Mouse (Mus musculus): ENCODE data around the gene Ldlrad1. TPM values are rescaled to one million over a fixed set of nuclear protein-coding genes. Genes with fewer than 3 reads are reported as not detected.

Gene Ldlrad1
- polyA plus RNA-seq, 1 experiment from 2014 or later: not detected

- Histone ChIP-seq H3K36me3 (peaks cover 19% of the 10 kb centered on the region), H3K4me3 (no peak overlapping the region), H3K9me3 (no peaks in the 10 kb centered on the region), H3K27me3 (no peaks in the 10 kb centered on the region), H3K4me1 (peaks cover 46% of the 10 kb centered on the region), H3K9ac (no peak overlapping the region), H3K4me2 (replicated peaks) (no peak overlapping the region), H3K27ac (no peak overlapping the region)
- WGBS: 46% methylated on average over 2 of the region's 2 CpGs
- no peak for ATAC-seq (ENCODE audit: low FRiP score, low read depth)
These were observed 26.2 kb upstream of the Ldlrad1 start for GRCm38 (mm10) chr4:107182796-107183195.

- Histone ChIP-seq H3K4me2 (replicated peaks) (no peak overlapping the region), H3K36me3 (peaks cover 23% of the 10 kb centered on the region), H3K9me3 (no peaks in the 10 kb centered on the region), H3K4me3 (no peak overlapping the region), H3K9ac (no peak overlapping the region), H3K27me3 (no peaks in the 10 kb centered on the region), H3K27ac (no peak overlapping the region), H3K4me1 (peaks cover 46% of the 10 kb centered on the region)
- WGBS: 84% methylated on average over 4 of the region's 4 CpGs
- no peak for ATAC-seq (ENCODE audit: low FRiP score, low read depth)
These were observed 25.8 kb upstream of the Ldlrad1 start for GRCm38 (mm10) chr4:107183203-107183602.

GRCm38 (mm10) chr4:107185703-107186102 is 23.3 kb upstream of the Ldlrad1 start:
- WGBS: 21% methylated on average over 3 of the region's 3 CpGs
- peak overlapping the region; percentile 48; the same call in 1 of the 2 replicates for H3K27ac ChIP-seq
- 0 out of 2 replicates have a peak, but pooled peaks have one; percentile 32 for ATAC-seq (ENCODE audit: low FRiP score, low read depth)
- peaks cover 46% of the 10 kb centered on the region for H3K36me3 ChIP-seq
- no peak overlapping the region for H3K9ac ChIP-seq
- no peak overlapping the region for H3K4me2 ChIP-seq (replicated peaks)
- H3K27me3 ChIP-seq: no peaks in the 10 kb centered on the region
- H3K9me3 ChIP-seq: no peaks in the 10 kb centered on the region
- peaks cover 34% of the 10 kb centered on the region for H3K4me1 ChIP-seq
- no peak overlapping the region for H3K4me3 ChIP-seq

- Histone ChIP-seq H3K36me3 (peaks cover 83% of the 10 kb centered on the region), H3K4me2 (replicated peaks) (no peak overlapping the region), H3K9me3 (no peaks in the 10 kb centered on the region), H3K4me3 (no peak overlapping the region), H3K9ac (no peak overlapping the region), H3K4me1 (no peaks in the 10 kb centered on the region), H3K27me3 (no peaks in the 10 kb centered on the region), H3K27ac (no peak overlapping the region)
- WGBS: 94% methylated on average over 3 of the region's 3 CpGs
- no peak for ATAC-seq (ENCODE audit: low FRiP score, low read depth)
These were observed 15.1 kb upstream of the Ldlrad1 start for GRCm38 (mm10) chr4:107193841-107194240.

- Histone ChIP-seq H3K27me3 (no peaks in the 10 kb centered on the region), H3K27ac (no peak overlapping the region), H3K9ac (no peak overlapping the region), H3K4me1 (no peaks in the 10 kb centered on the region), H3K9me3 (no peaks in the 10 kb centered on the region), H3K4me3 (no peak overlapping the region), H3K36me3 (peaks cover 86% of the 10 kb centered on the region), H3K4me2 (replicated peaks) (no peak overlapping the region)
- WGBS: 85% methylated on average over 2 of the region's 2 CpGs
- no peak for ATAC-seq (ENCODE audit: low FRiP score, low read depth)
These were observed 12.5 kb upstream of the Ldlrad1 start for GRCm38 (mm10) chr4:107196454-107196853.

GRCm38 (mm10) chr4:107198072-107198471 is 10.9 kb upstream of the Ldlrad1 start:
- no peak overlapping the region for H3K4me3 ChIP-seq
- peaks cover 90% of the 10 kb centered on the region for H3K36me3 ChIP-seq
- no peak overlapping the region for H3K9ac ChIP-seq
- no peaks in the 10 kb centered on the region for H3K27me3 ChIP-seq
- no peaks in the 10 kb centered on the region for H3K9me3 ChIP-seq
- WGBS: 91% methylated on average over 5 of the region's 5 CpGs
- H3K27ac ChIP-seq: no peak overlapping the region
- H3K4me1 ChIP-seq: no peaks in the 10 kb centered on the region
- no peak overlapping the region for H3K4me2 ChIP-seq (replicated peaks)
- no peak for ATAC-seq (ENCODE audit: low FRiP score, low read depth)

GRCm38 (mm10) chr4:107201779-107202178 is 7.2 kb upstream of the Ldlrad1 start:
- no peaks in the 10 kb centered on the region for H3K27me3 ChIP-seq
- no peak overlapping the region for H3K4me3 ChIP-seq
- H3K27ac ChIP-seq: no peak overlapping the region
- WGBS: 96% methylated on average over 3 of the region's 3 CpGs
- H3K9ac ChIP-seq: no peak overlapping the region
- H3K9me3 ChIP-seq: no peaks in the 10 kb centered on the region
- ATAC-seq (ENCODE audit: low FRiP score, low read depth): no peak
- no peak overlapping the region for H3K4me2 ChIP-seq (replicated peaks)
- peaks cover 95% of the 10 kb centered on the region for H3K36me3 ChIP-seq
- no peaks in the 10 kb centered on the region for H3K4me1 ChIP-seq

- no peaks in the 10 kb centered on the region for H3K9me3 ChIP-seq
- H3K4me2 ChIP-seq (replicated peaks): no peak overlapping the region
- no peak overlapping the region for H3K4me3 ChIP-seq
- H3K27ac ChIP-seq: no peak overlapping the region
- WGBS: 89% methylated on average over 7 of the region's 7 CpGs
- no peaks in the 10 kb centered on the region for H3K4me1 ChIP-seq
- no peak overlapping the region for H3K9ac ChIP-seq
- no peaks in the 10 kb centered on the region for H3K27me3 ChIP-seq
- no peak for ATAC-seq (ENCODE audit: low FRiP score, low read depth)
- H3K36me3 ChIP-seq: peaks cover 94% of the 10 kb centered on the region
These were observed 6.0 kb upstream of the Ldlrad1 start for GRCm38 (mm10) chr4:107203001-107203400.

- ATAC-seq (ENCODE audit: low FRiP score, low read depth): no peak
- H3K9me3 ChIP-seq: no peaks in the 10 kb centered on the region
- H3K4me3 ChIP-seq: no peak overlapping the region
- no peaks in the 10 kb centered on the region for H3K4me1 ChIP-seq
- H3K27me3 ChIP-seq: no peaks in the 10 kb centered on the region
- no peak overlapping the region for H3K27ac ChIP-seq
- WGBS: 91% methylated on average over 2 of the region's 2 CpGs
- H3K4me2 ChIP-seq (replicated peaks): no peak overlapping the region
- peaks cover 58% of the 10 kb centered on the region for H3K36me3 ChIP-seq
- no peak overlapping the region for H3K9ac ChIP-seq
These were observed 2.0 kb upstream of the Ldlrad1 start for GRCm38 (mm10) chr4:107207016-107207415.

GRCm38 (mm10) chr4:107210483-107211097 is 1.6 kb downstream of the Ldlrad1 start:
- peaks cover 22% of the 10 kb centered on the region for H3K36me3 ChIP-seq
- no peaks in the 10 kb centered on the region for H3K27me3 ChIP-seq
- H3K27ac ChIP-seq: no peak overlapping the region
- no peak for ATAC-seq (ENCODE audit: low FRiP score, low read depth)
- no peak overlapping the region for H3K4me2 ChIP-seq (replicated peaks)
- 63% methylated on average over 5 of the region's 5 CpGs for WGBS
- peaks cover 6% of the 10 kb centered on the region; the same call in 1 of the 2 replicates for H3K4me1 ChIP-seq
- no peak overlapping the region for H3K9ac ChIP-seq
- no peaks in the 10 kb centered on the region for H3K9me3 ChIP-seq
- no peak overlapping the region for H3K4me3 ChIP-seq

GRCm38 (mm10) chr4:107211465-107211864 is 2.5 kb downstream of the Ldlrad1 start:
- H3K4me1 ChIP-seq: peaks cover 6% of the 10 kb centered on the region; the same call in 1 of the 2 replicates
- H3K9me3 ChIP-seq: no peaks in the 10 kb centered on the region
- WGBS: 85% methylated on average over 4 of the region's 4 CpGs
- no peak overlapping the region for H3K4me3 ChIP-seq
- H3K36me3 ChIP-seq: peaks cover 14% of the 10 kb centered on the region
- no peak for ATAC-seq (ENCODE audit: low FRiP score, low read depth)
- no peak overlapping the region for H3K27ac ChIP-seq
- H3K27me3 ChIP-seq: no peaks in the 10 kb centered on the region
- no peak overlapping the region for H3K4me2 ChIP-seq (replicated peaks)
- no peak overlapping the region for H3K9ac ChIP-seq

- Histone ChIP-seq H3K4me2 (replicated peaks) (no peak overlapping the region), H3K36me3 (peaks cover 9% of the 10 kb centered on the region), H3K4me3 (no peak overlapping the region), H3K9me3 (no peaks in the 10 kb centered on the region), H3K4me1 (peaks cover 6% of the 10 kb centered on the region; the same call in 1 of the 2 replicates), H3K9ac (no peak overlapping the region), H3K27me3 (no peaks in the 10 kb centered on the region), H3K27ac (no peak overlapping the region)
- ATAC-seq (ENCODE audit: low FRiP score, low read depth): no peak
- 85% methylated on average over 5 of the region's 5 CpGs for WGBS
These were observed 3.0 kb downstream of the Ldlrad1 start for GRCm38 (mm10) chr4:107211936-107212335.
